Mouse (Mus musculus) ES-E14 (cell line): ENCODE measurements around the gene Sema6d.

Experiments used
- CHD2 ChIP-seq: IDR thresholded peaks from 2 replicates; pipeline ENCODE4 v1.6.1; 2014; ENCODE audit warnings: mild to moderate bottlenecking, low read depth, low read length, inconsistent platforms
- HCFC1 ChIP-seq: IDR thresholded peaks from 2 replicates; pipeline ENCODE4 v1.6.1; 2012; ENCODE audit warnings: low read length, inconsistent platforms, borderline replicate concordance; ENCODE audit not compliant: insufficient read depth
- MAFK ChIP-seq: IDR thresholded peaks from 2 replicates; pipeline ENCODE4 v1.6.1; 2014; ENCODE audit warnings: mild to moderate bottlenecking, low read depth, low read length, inconsistent platforms; ENCODE audit not compliant: insufficient read depth
- ZC3H11A ChIP-seq: IDR thresholded peaks from 2 replicates; pipeline ENCODE4 v1.6.1; 2012; ENCODE audit warnings: low read depth, mild to moderate bottlenecking, inconsistent platforms, low read length, borderline replicate concordance
- ZNF384 ChIP-seq: IDR thresholded peaks from 2 replicates; pipeline ENCODE4 v1.6.1; 2012; ENCODE audit warnings: low read depth, low read length, inconsistent platforms

- TF ChIP-seq HCFC1 (no peak), MAFK (no peak), CHD2 (no peak), ZC3H11A (no peak), ZNF384 (no peak)
Measured at GRCm38 (mm10) chr2:124618091-124618490, 528.3 kb downstream of the Sema6d start.
